Mouse (Mus musculus) liver, embryonic 12.5 days (tissue): ENCODE data around the gene Fam120a. TPM values are rescaled to one million over a fixed set of nuclear protein-coding genes. Genes with fewer than 3 reads are reported as not detected.

Experiments used
- ATAC-seq: fragments of 200-750 bp; cut with Nextera tagmentation; 2 replicates; pipeline ENCODE4 v1.8.0; 2017; ENCODE audit warnings: moderate number of reproducible peaks, mild to moderate bottlenecking, moderate library complexity
- H3K27ac ChIP-seq: fragments of 300-500 bp; sonication (generic); 2 replicates; pipeline ENCODE4 v1.5.1; 2016; ENCODE audit warnings: mild to moderate bottlenecking
- H3K27me3 ChIP-seq: fragments of 300-500 bp; sonication (generic); replicated peaks from 2 replicates; pipeline ENCODE4 v1.6.1; 2016; ENCODE audit warnings: mild to moderate bottlenecking, moderate library complexity
- H3K36me3 ChIP-seq: fragments of 300-500 bp; sonication (generic); 2 replicates; pipeline ENCODE4 v1.6.1; 2016; ENCODE audit warnings: mild to moderate bottlenecking, moderate library complexity
- H3K4me1 ChIP-seq: fragments of 300-500 bp; sonication (generic); 2 replicates; pipeline ENCODE4 v1.6.1; 2016
- H3K4me2 ChIP-seq: fragments of 300-500 bp; sonication (generic); 2 replicates; pipeline ENCODE4 v1.6.1; 2016; ENCODE audit warnings: mild to moderate bottlenecking, moderate library complexity
- H3K4me3 ChIP-seq: fragments of 300-500 bp; sonication (generic); 2 replicates; pipeline ENCODE4 v1.5.1; 2016; ENCODE audit warnings: mild to moderate bottlenecking, moderate library complexity
- H3K9ac ChIP-seq: fragments of 300-500 bp; sonication (generic); 2 replicates; pipeline ENCODE4 v1.6.1; 2016; ENCODE audit warnings: mild to moderate bottlenecking, moderate library complexity
- H3K9me3 ChIP-seq: fragments of 300-500 bp; sonication (generic); replicated peaks from 2 replicates; pipeline ENCODE4 v1.6.1; 2016; ENCODE audit warnings: mild to moderate bottlenecking, moderate library complexity
- whole genome bisulfite sequencing: fragments of 180-500 bp; shearing (Covaris S2); methylation state at CpG from one replicate; pipeline ENCODE4 v1.1.7; 2016; ENCODE audit not compliant: insufficient replicate concordance; 5-methylcytosine and 5-hydroxymethylcytosine counted together
- polyA plus RNA-seq: library from polyadenylated mRNA; unstranded; fragments of >200 nt; fragmentation: Nextera tagmentation; extraction: Ambion mirVana; gene quantifications from 2 replicates; pipeline ENCODE4 v1.2.1, GENCODE M21; 2016

Gene Fam120a
- polyA plus RNA-seq, 1 experiment from 2014 or later: 19.5 TPM

GRCm38 (mm10) chr13:48890260-48890960 lies 77.4 kb downstream of the Fam120a start:
- Histone ChIP-seq H3K4me1 (peaks cover 8% of the 10 kb centered on the region; the same call in 1 of the 2 replicates), H3K27ac (peak overlapping the region; percentile 18), H3K4me3 (no peak overlapping the region), H3K27me3 (no peaks in the 10 kb centered on the region), H3K36me3 (peaks cover 97% of the 10 kb centered on the region), H3K9ac (no peak overlapping the region), H3K4me2 (no peak overlapping the region), H3K9me3 (no peaks in the 10 kb centered on the region)
- WGBS: 75% methylated on average over 4 of the region's 4 CpGs
- ATAC-seq: peak; percentile 82

GRCm38 (mm10) chr13:48878534-48878933 lies 89.3 kb downstream of the Fam120a start:
- Histone ChIP-seq H3K9ac (peak overlapping the region; percentile 83), H3K9me3 (no peaks in the 10 kb centered on the region), H3K4me2 (peak overlapping the region; percentile 90), H3K27me3 (no peaks in the 10 kb centered on the region), H3K36me3 (peaks cover 47% of the 10 kb centered on the region), H3K27ac (peak overlapping the region; percentile 86), H3K4me3 (peak overlapping the region; percentile 55), H3K4me1 (peaks cover 16% of the 10 kb centered on the region)
- under 1% methylated on average over 36 of the region's 36 CpGs for WGBS
- ATAC-seq: peak; percentile 98

- peak overlapping the region; percentile 90 for H3K4me2 ChIP-seq
- peak overlapping the region; percentile 83 for H3K9ac ChIP-seq
- peak overlapping the region; percentile 86 for H3K27ac ChIP-seq
- no peaks in the 10 kb centered on the region for H3K9me3 ChIP-seq
- ATAC-seq: no peak
- peaks cover 39% of the 10 kb centered on the region for H3K36me3 ChIP-seq
- no peaks in the 10 kb centered on the region for H3K27me3 ChIP-seq
- H3K4me3 ChIP-seq: peak overlapping the region; percentile 55
- peaks cover 23% of the 10 kb centered on the region for H3K4me1 ChIP-seq
Observed at GRCm38 (mm10) chr13:48877805-48878204, 90.0 kb downstream of the Fam120a start.

GRCm38 (mm10) chr13:48872726-48873125 lies 95.1 kb downstream of the Fam120a start:
- ATAC-seq: no peak
- H3K27me3 ChIP-seq: no peaks in the 10 kb centered on the region
- no peaks in the 10 kb centered on the region for H3K9me3 ChIP-seq
- no peak overlapping the region for H3K9ac ChIP-seq
- peaks cover 50% of the 10 kb centered on the region for H3K4me1 ChIP-seq
- no peak overlapping the region for H3K4me2 ChIP-seq
- H3K36me3 ChIP-seq: peaks cover 13% of the 10 kb centered on the region; the same call in 1 of the 2 replicates
- WGBS: 67% methylated on average over 5 of the region's 5 CpGs
- no peak overlapping the region for H3K4me3 ChIP-seq
- H3K27ac ChIP-seq: no peak overlapping the region

GRCm38 (mm10) chr13:48871887-48872606 lies 95.8 kb downstream of the Fam120a start:
- Histone ChIP-seq H3K27me3 (no peaks in the 10 kb centered on the region), H3K4me1 (peaks cover 56% of the 10 kb centered on the region), H3K4me2 (peak overlapping the region; percentile 95), H3K36me3 (0 out of 2 replicates have a peak, but pooled peaks cover 8% of the 10 kb centered on the region), H3K9ac (peak overlapping the region; percentile 92; the same call in 1 of the 2 replicates), H3K9me3 (no peaks in the 10 kb centered on the region), H3K4me3 (peak overlapping the region; percentile 92), H3K27ac (no peak overlapping the region)
- WGBS: 64% methylated on average over 7 of the region's 7 CpGs
- no peak for ATAC-seq

- peak within 1 kb of the TSS; percentile 99 for H3K9ac ChIP-seq
- peak within 1 kb of the TSS; percentile 92 for H3K4me3 ChIP-seq
- peak within 1 kb of the TSS; percentile 91 for H3K27ac ChIP-seq
- peak within 1 kb of the TSS; percentile 95 for H3K4me2 ChIP-seq
- ATAC-seq: peak; percentile 53
- WGBS: under 1% methylated on average over 46 of the region's 117 CpGs
- peaks cover 66% of the 10 kb centered on the region for H3K4me1 ChIP-seq
- H3K9me3 ChIP-seq: no peaks in the 10 kb centered on the region
- H3K27me3 ChIP-seq: no peaks in the 10 kb centered on the region
- H3K36me3 ChIP-seq: 0 out of 2 replicates have a peak, but pooled peaks cover 3% of the 10 kb centered on the region
Observed at GRCm38 (mm10) chr13:48870771-48871731, 96.8 kb downstream of the Fam120a start, which contains the start of gene Phf2. TSS of gene Phf2 (minus strand) at chr13:48871119.

- no peaks in the 10 kb centered on the region for H3K27me3 ChIP-seq
- H3K9me3 ChIP-seq: no peaks in the 10 kb centered on the region
- peak; percentile 53 for ATAC-seq
- H3K4me3 ChIP-seq: peak overlapping the region; percentile 92
- peak overlapping the region; percentile 94 for H3K4me2 ChIP-seq
- H3K9ac ChIP-seq: peak overlapping the region; percentile 99
- WGBS: under 1% methylated on average over 92 of the region's 102 CpGs
- H3K27ac ChIP-seq: peak overlapping the region; percentile 91
- no peaks in the 10 kb centered on the region for H3K36me3 ChIP-seq
- H3K4me1 ChIP-seq: peaks cover 74% of the 10 kb centered on the region
Observed at GRCm38 (mm10) chr13:48869950-48870770, 97.7 kb downstream of the Fam120a start.

GRCm38 (mm10) chr13:48869600-48869949 lies 98.2 kb downstream of the Fam120a start:
- Histone ChIP-seq H3K27ac (peak overlapping the region; percentile 91), H3K36me3 (no peaks in the 10 kb centered on the region), H3K9ac (peak overlapping the region; percentile 99), H3K4me1 (peaks cover 80% of the 10 kb centered on the region), H3K4me3 (peak overlapping the region; percentile 92), H3K4me2 (peak overlapping the region; percentile 94), H3K27me3 (no peaks in the 10 kb centered on the region), H3K9me3 (no peaks in the 10 kb centered on the region)
- WGBS: 17% methylated on average over 5 of the region's 5 CpGs
- peak; percentile 35 for ATAC-seq

GRCm38 (mm10) chr13:48869088-48869487 lies 98.7 kb downstream of the Fam120a start:
- Histone ChIP-seq H3K27ac (peak overlapping the region; percentile 91), H3K9me3 (no peaks in the 10 kb centered on the region), H3K27me3 (no peaks in the 10 kb centered on the region), H3K4me3 (peak overlapping the region; percentile 92), H3K4me1 (peaks cover 83% of the 10 kb centered on the region), H3K9ac (peak overlapping the region; percentile 99), H3K36me3 (no peaks in the 10 kb centered on the region), H3K4me2 (peak overlapping the region; percentile 94)
- peak; percentile 11 for ATAC-seq
- 20% methylated on average over 5 of the region's 5 CpGs for WGBS

- Histone ChIP-seq H3K4me2 (no peak overlapping the region), H3K4me1 (peaks cover 70% of the 10 kb centered on the region), H3K36me3 (no peaks in the 10 kb centered on the region), H3K27me3 (no peaks in the 10 kb centered on the region), H3K9me3 (no peaks in the 10 kb centered on the region), H3K9ac (no peak overlapping the region), H3K4me3 (no peak overlapping the region), H3K27ac (no peak overlapping the region)
- ATAC-seq: no peak
- WGBS: 59% methylated on average over 12 of the region's 12 CpGs
Observed at GRCm38 (mm10) chr13:48864673-48865356, 103.0 kb downstream of the Fam120a start.
